Comparison of ENCODE assay signal across 8 mouse cellular contexts in genomic region chr16:30374266-30374665, GRCm38 (mm10). TPM values are rescaled to one million over a fixed set of nuclear protein-coding genes. Genes with fewer than 3 reads are reported as not detected.
DNase-seq lines count a peak whose midpoint lies in the region; ATAC-seq and TF ChIP-seq lines count a peak whose summit lies in the region.

No protein-coding gene starts in this region.

- H3K27me3 ChIP-seq in hindbrain, embryonic 14.5 days (ENCODE audit: control insufficient read depth, insufficient read depth, low read length), result no peaks in the 10 kb centered on the region
- H3K27me3 ChIP-seq in hindbrain, embryonic 16.5 days (replicated peaks; ENCODE audit: control insufficient read depth, insufficient read depth, low read length), result no peaks in the 10 kb centered on the region
- H3K27me3 ChIP-seq in G1E (ENCODE audit: insufficient read depth, low read length), result no peaks in the 10 kb centered on the region
- no peaks in the 10 kb centered on the region for H3K27me3 ChIP-seq in intestine, postnatal 0 days (replicated peaks; ENCODE audit: control insufficient read depth, insufficient read depth, low read length)
- no peaks in the 10 kb centered on the region for H3K27me3 ChIP-seq in midbrain, postnatal 0 days (ENCODE audit: insufficient read depth, low read length)

- TF ChIP-seq CTCF in G1E (IDR thresholded peaks at IDR 0.05; ENCODE audit: low read depth, low read length), result peak; percentile 38; the same call in 1 of the 2 replicates
- peak; percentile 95 for TF ChIP-seq CTCF in intestine, postnatal 0 days (IDR thresholded peaks at IDR 0.05; ENCODE audit: low read depth)
- peak; percentile 96 for TF ChIP-seq CTCF in midbrain, postnatal 0 days (IDR thresholded peaks at IDR 0.05)

- no peaks in the 10 kb centered on the region for H3K36me3 ChIP-seq in hindbrain, embryonic 14.5 days (replicated peaks; ENCODE audit: control insufficient read depth, insufficient read depth)
- H3K36me3 ChIP-seq in hindbrain, embryonic 16.5 days (ENCODE audit: control insufficient read depth, insufficient read depth, low read length), result no peaks in the 10 kb centered on the region
- peaks cover 59% of the 10 kb centered on the region for H3K36me3 ChIP-seq in G1E (replicated peaks)
- H3K36me3 ChIP-seq in intestine, postnatal 0 days (ENCODE audit: control insufficient read depth, insufficient read depth), result no peaks in the 10 kb centered on the region
- H3K36me3 ChIP-seq in midbrain, postnatal 0 days (ENCODE audit: insufficient read depth, low read length), result no peaks in the 10 kb centered on the region

- no peak overlapping the region for H3K27ac ChIP-seq in hindbrain, embryonic 14.5 days
- no peak overlapping the region for H3K27ac ChIP-seq in hindbrain, embryonic 16.5 days (ENCODE audit: low read depth, low read length)
- H3K27ac ChIP-seq in intestine, postnatal 0 days (ENCODE audit: low read depth, low read length), result no peak overlapping the region
- no peak overlapping the region for H3K27ac ChIP-seq in midbrain, postnatal 0 days (ENCODE audit: low read depth, low read length)

- H3K4me1 ChIP-seq in hindbrain, embryonic 14.5 days (replicated peaks; ENCODE audit: control insufficient read depth, insufficient read depth, low read length), result no peaks in the 10 kb centered on the region
- H3K4me1 ChIP-seq in hindbrain, embryonic 16.5 days (ENCODE audit: control insufficient read depth, insufficient read depth, low read depth, low read length), result no peaks in the 10 kb centered on the region
- peaks cover 60% of the 10 kb centered on the region for H3K4me1 ChIP-seq in G1E (ENCODE audit: insufficient read depth, low read depth, low read length)
- no peaks in the 10 kb centered on the region for H3K4me1 ChIP-seq in intestine, postnatal 0 days (replicated peaks; ENCODE audit: control insufficient read depth, insufficient read depth, low read length)
- no peaks in the 10 kb centered on the region for H3K4me1 ChIP-seq in midbrain, postnatal 0 days (ENCODE audit: insufficient read depth, low read length)

- 73% methylated on average over 3 of the region's 3 CpGs for WGBS in hindbrain, embryonic 14.5 days
- WGBS in hindbrain, embryonic 16.5 days, result 69% methylated on average over 3 of the region's 3 CpGs
- 47% methylated on average over 3 of the region's 3 CpGs for WGBS in intestine, postnatal 0 days
- 67% methylated on average over 3 of the region's 3 CpGs for WGBS in midbrain, postnatal 0 days

- peak; percentile 17; the same call in 1 of the 2 replicates for ATAC-seq in hindbrain, embryonic 14.5 days (ENCODE audit: low FRiP score)
- ATAC-seq in hindbrain, embryonic 16.5 days, result no peak; the same call in 1 of the 2 replicates
- ATAC-seq in G1E (ENCODE audit: extremely low read depth, insufficient number of reproducible peaks, low FRiP score, poor library complexity, severe bottlenecking), result no peak; the same call in 1 of the 2 replicates
- peak; percentile 38; the same call in 1 of the 2 replicates for ATAC-seq in intestine, postnatal 0 days
- ATAC-seq in midbrain, postnatal 0 days (ENCODE audit: low FRiP score), result no peak; the same call in 1 of the 2 replicates

- H3K4me3 ChIP-seq in hindbrain, embryonic 14.5 days (replicated peaks; ENCODE audit: low read length), result no peak overlapping the region
- no peak overlapping the region for H3K4me3 ChIP-seq in hindbrain, embryonic 16.5 days (ENCODE audit: low read length)
- no peak overlapping the region for H3K4me3 ChIP-seq in G1E (ENCODE audit: low read depth, low read length)
- no peak overlapping the region for H3K4me3 ChIP-seq in intestine, postnatal 0 days (ENCODE audit: low read depth, low read length)
- H3K4me3 ChIP-seq in midbrain, postnatal 0 days (ENCODE audit: low read depth, low read length), result no peak overlapping the region

- H3K9me3 ChIP-seq in hindbrain, embryonic 14.5 days (ENCODE audit: control insufficient read depth, low read length), result no peaks in the 10 kb centered on the region
- H3K9me3 ChIP-seq in hindbrain, embryonic 16.5 days (ENCODE audit: control insufficient read depth, low read length), result no peaks in the 10 kb centered on the region
- H3K9me3 ChIP-seq in G1E (replicated peaks), result no peaks in the 10 kb centered on the region
- no peaks in the 10 kb centered on the region for H3K9me3 ChIP-seq in intestine, postnatal 0 days (ENCODE audit: control insufficient read depth)
- no peaks in the 10 kb centered on the region for H3K9me3 ChIP-seq in midbrain, postnatal 0 days (ENCODE audit: low read length)

- DNase-seq in hindbrain, embryonic 14.5 days (ENCODE audit: low spot score), result peak; percentile 78
- DNase-seq in 3T3-L1 (ENCODE audit: low read depth, low spot score) (peak; percentile 89), G1E (ENCODE audit: low spot score) (no peak)
- DNase-seq in cerebellum, postnatal 25 days, result peak; percentile 14 to 62
- DNase-seq in midbrain, postnatal 0 days (ENCODE audit: low spot score), result peak; percentile 89
- DNase-seq in testis, postnatal 10 days (ENCODE audit: low spot score), result no peak

- H3K4me2 ChIP-seq in hindbrain, embryonic 14.5 days (replicated peaks), result no peak overlapping the region
- no peak overlapping the region for H3K4me2 ChIP-seq in hindbrain, embryonic 16.5 days (ENCODE audit: low read length)
- no peak overlapping the region for H3K4me2 ChIP-seq in intestine, postnatal 0 days (replicated peaks; ENCODE audit: low read depth)
- no peak overlapping the region for H3K4me2 ChIP-seq in midbrain, postnatal 0 days (ENCODE audit: low read depth, low read length, poor library complexity, severe bottlenecking)

- no peak overlapping the region for H3K9ac ChIP-seq in hindbrain, embryonic 14.5 days
- no peak overlapping the region for H3K9ac ChIP-seq in hindbrain, embryonic 16.5 days (ENCODE audit: low read depth, low read length)
- H3K9ac ChIP-seq in intestine, postnatal 0 days (ENCODE audit: low read depth, low read length), result no peak overlapping the region
- no peak overlapping the region for H3K9ac ChIP-seq in midbrain, postnatal 0 days (replicated peaks; ENCODE audit: low read length, poor library complexity, severe bottlenecking)

RNA-seq across cellular contexts. Expression of gene Atp13a3, which starts 31.5 kb away (rescaled TPM):
- polyA plus RNA-seq in hindbrain, embryonic 14.5 days (2014; fragmentation: Nextera tagmentation; extraction: Ambion mirVana), result 12.3 and 13.4 TPM in 2 replicates
- 5.7 and 6.9 TPM in 2 replicates for polyA plus RNA-seq in hindbrain, embryonic 16.5 days (2015; fragmentation: Nextera tagmentation; extraction: Ambion mirVana)
- 202 and 209 TPM in 2 replicates for total RNA-seq in G1E (2014; fragmentation: Nextera tagmentation)
- total RNA-seq in G1E (2017), result 192 and 214 TPM in 2 replicates
- polyA plus RNA-seq in G1E (2012), result 132 and 176 TPM in 2 replicates
- 22.0 and 23.9 TPM in 2 replicates for polyA plus RNA-seq in intestine, postnatal 0 days (2015; fragmentation: Nextera tagmentation; extraction: Ambion mirVana)
- 34.1 and 40.4 TPM in 2 replicates for total RNA-seq in midbrain, postnatal 0 days (2014; rRNA removed)
- polyA plus RNA-seq in midbrain, postnatal 0 days (2015; fragmentation: Nextera tagmentation; extraction: Ambion mirVana), result 4.9 and 7.2 TPM in 2 replicates

Comparison
In these comparisons a context has a peak if more than half of its experiments do, and no peak if none do; other contexts are left out.
1. ATAC-seq: peak in hindbrain, embryonic 14.5 days (single experiment) and intestine, postnatal 0 days (single experiment); none in hindbrain, embryonic 16.5 days (single experiment), G1E (single experiment) and midbrain, postnatal 0 days (single experiment).
2. DNase-seq: peak in hindbrain, embryonic 14.5 days (single experiment), 3T3-L1 (single experiment), cerebellum, postnatal 25 days (2 of 2) and midbrain, postnatal 0 days (single experiment); none in G1E (single experiment) and testis, postnatal 10 days (single experiment).
3. CTCF ChIP-seq: peak in every context shown above with its lines; median percentile 96 in midbrain, postnatal 0 days; 95 in intestine, postnatal 0 days; 38 in G1E.